Mouse (Mus musculus): ENCODE measurements at regions not wholly inside any gene's neighbourhood (a gene's known extent, or its start where the extent isn't known, plus 50 kb on each side); places are given as distances from the start of the nearest gene placed in this dataset.
"Not testable (repeated sequence)": the region's sequence is repeated elsewhere in the genome, so short reads cannot be mapped to it uniquely, and the experiment has no call there.

DNA sequence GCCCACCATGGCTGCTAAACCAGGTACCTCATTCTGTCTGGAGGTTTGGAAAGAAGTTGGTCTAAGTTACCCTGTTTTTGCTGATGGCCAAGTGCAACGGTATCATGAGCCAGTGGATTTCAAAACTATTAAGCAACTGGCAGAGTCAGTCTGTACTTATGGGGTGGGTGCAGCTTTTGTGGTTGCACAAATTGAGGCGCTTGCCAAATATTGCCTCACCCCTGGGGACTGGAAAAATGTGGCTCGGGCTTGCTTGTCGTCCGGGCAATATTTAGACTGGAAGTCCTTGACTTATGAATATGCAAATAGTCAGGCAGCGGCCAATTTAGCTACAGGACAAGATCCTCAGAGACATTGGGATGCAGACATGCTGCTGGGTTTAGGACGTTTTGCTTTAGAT is 110.2 kb downstream of the Olfr164 start:
- no peak for DNase-seq (ENCODE audit: low read depth, low spot score)

- no peak for DNase-seq (ENCODE audit: low read depth, low spot score)
These were observed 112.9 kb downstream of the Olfr164 start for GRCm38 (mm10) chr16:19200977-19201376.

GRCm38 (mm10) chr16:19199724-19200544 is 113.9 kb downstream of the Olfr164 start:
- no peak for DNase-seq (ENCODE audit: low read depth, low spot score)

GRCm38 (mm10) chr16:19198539-19199385 is 115.1 kb downstream of the Olfr164 start:
- DNase-seq (ENCODE audit: low read depth, low spot score) = no peak

DNA sequence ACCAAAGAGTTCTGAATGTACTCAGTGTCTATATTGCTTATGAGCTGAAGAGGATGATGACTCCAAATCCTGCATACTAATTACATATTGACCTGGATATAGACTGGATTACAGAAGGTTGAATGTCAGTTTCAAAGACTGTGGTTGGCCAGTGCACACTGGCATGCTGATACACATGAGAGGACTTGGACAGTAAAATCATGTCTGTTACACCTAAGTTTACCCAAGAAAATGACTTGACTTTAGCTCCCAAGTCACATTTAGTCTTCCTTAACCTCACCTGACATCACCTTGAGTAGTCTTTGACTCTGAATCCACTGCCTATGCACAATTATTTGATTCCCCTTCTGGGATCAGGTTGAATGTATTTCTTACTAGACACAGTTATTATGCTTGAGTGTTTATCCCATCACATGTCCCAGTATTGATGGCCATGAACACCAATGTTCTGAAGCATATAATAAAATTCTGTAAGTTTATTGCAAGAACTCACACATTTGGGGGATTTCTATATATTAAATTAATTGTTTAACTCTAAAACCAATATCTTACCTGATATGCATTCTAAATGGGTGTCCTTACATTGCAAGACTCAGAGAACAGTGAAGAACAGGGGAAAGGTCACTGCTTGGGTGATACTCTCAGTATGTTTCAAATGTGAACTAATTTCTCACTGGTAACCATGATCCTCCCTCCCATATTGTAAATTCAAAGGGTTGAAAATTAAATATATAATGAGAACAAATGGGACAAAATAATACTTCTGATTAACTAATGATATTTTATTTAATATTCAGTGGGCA is 116.0 kb downstream of the Olfr164 start:
- no peak for DNase-seq (ENCODE audit: low read depth, low spot score)

- DNase-seq (ENCODE audit: low read depth, low spot score) = no peak
These were observed 128.2 kb downstream of the Olfr164 start for GRCm38 (mm10) chr16:19185434-19186256.

DNA sequence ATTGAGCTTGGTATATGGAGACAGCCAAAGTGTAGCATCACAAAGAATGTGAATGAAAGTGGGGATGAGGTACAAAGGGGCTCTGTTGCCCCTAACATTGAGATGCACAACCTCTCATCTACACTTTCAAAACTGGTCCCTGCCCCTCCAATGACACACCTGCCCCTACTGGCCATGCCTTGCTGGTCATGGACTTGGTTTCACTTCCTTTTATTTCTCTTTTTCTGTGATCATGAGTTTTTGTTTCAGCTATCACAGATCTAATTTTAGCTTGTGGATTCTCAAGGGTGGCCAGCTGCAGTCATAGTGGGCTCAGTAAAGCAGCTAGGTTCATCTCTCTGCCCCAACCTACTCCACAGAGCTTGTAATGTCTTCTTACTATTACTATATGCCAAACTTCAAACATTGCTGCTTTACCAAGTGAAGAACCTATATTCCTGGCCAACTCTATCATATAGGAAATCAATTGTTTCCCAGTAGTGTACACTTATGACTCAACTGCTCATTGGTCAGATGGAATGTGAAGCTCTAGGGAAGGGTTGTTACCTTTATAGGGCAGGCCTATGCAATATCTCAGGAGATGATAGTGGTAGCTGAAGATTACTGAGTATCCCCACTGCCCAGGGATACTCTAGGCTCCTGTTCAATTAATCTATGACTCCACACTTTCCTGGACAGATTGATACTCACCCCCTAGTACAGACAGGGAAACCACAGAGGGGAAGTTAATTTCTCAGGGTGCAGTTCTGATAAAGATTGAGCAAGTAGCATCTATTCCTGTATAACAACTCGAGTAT is 134.5 kb downstream of the Olfr164 start:
- no peak for DNase-seq (ENCODE audit: low read depth, low spot score)

GRCm38 (mm10) chr16:19153046-19153445 is 160.8 kb downstream of the Olfr164 start:
- no peak for DNase-seq (ENCODE audit: low read depth, low spot score)

DNA sequence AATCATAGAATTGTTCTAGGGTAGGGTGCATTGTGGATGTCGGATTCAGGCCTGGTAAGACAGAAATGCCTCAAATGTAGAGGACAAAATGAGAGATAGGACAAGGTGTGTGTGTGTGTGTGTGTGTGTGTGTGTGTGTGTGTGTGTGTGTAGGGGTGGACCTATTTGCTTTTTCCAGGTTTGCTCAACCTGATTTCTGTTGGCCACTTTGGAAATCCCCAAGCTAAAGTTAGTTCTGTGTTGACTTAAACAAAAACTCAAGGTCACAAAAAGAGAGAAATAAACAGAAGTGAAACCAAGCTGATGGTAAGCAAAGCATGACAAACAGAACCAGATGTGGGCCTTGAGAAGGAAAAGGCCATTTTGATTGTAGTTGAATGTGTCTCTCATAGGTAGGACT is 161.4 kb downstream of the Olfr164 start:
- DNase-seq (ENCODE audit: low read depth, low spot score) = not testable (repeated sequence)

DNA sequence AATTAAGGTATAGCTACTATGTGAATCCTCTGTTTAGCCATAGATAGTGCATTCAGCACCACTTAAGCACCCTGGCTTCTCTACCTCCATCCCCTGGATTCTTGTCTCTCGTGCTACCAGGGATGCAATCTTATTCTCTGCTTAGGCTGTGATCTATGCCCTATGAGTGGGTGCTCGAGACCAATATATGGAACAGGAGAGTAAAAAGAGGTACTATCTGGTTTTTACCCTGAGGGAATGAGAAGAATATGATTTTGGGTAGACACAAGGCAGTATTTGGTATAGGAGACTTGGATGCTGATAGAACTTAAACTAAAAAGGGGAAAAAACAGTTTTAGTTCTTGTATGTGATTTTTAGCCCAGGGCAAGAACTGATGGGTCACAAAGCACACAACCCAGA is 162.8 kb downstream of the Olfr164 start:
- no peak for DNase-seq (ENCODE audit: low read depth, low spot score)

- no peak for DNase-seq (ENCODE audit: low read depth, low spot score)
These were observed 163.3 kb downstream of the Olfr164 start for GRCm38 (mm10) chr16:19150582-19150981.

GRCm38 (mm10) chr16:19146290-19146983 is 167.4 kb downstream of the Olfr164 start:
- peak; percentile 43 for DNase-seq (ENCODE audit: low read depth, low spot score)

All from ES-CJ7 (cell line).